Mouse (Mus musculus): Measurements from ENCODE around the gene Tubd1. TPM values are rescaled to one million over a fixed set of nuclear protein-coding genes. Genes with fewer than 3 reads are reported as not detected.
A peak's percentile ranks its signal among the peaks of the same experiment; 100 is the strongest.
"Not testable (repeated sequence)": the region's sequence is repeated elsewhere in the genome, so short reads cannot be mapped to it uniquely, and the experiment has no call there.

Tubd1 gene
- polyA plus RNA-seq, 1 experiment: 4.0 TPM

DNA sequence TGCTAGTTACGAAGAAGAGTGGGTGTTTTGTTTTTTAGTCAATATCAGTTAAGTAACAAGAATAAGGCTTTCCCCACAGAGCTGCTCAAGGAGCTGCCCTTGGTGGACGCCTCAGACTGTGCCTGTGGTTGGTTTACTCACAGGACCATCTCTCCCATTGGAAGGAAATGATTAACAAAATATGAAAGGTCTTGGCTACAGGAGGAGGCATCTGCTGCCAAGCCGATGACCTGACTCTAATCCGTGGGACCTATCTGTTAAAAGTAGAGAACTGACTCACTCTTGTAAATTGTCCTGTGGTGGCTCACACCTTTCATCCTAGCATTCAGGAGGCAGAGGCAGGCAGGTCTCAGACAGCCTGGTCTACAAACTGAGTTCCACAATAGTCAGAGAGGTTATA is 17.3 kb upstream of the Tubd1 start:
- TF ChIP-seq POLR2A (IDR thresholded peaks at IDR 0.05; ENCODE audit: borderline replicate concordance, extremely low read depth, low read depth, low read length) (no peak), CTCF (IDR thresholded peaks at IDR 0.05; ENCODE audit: insufficient read depth, low read length) (no peak)
- no peak overlapping the region for H3K4me3 ChIP-seq (replicated peaks; ENCODE audit: extremely low read depth, low read depth, low read length)
- H3K4me1 ChIP-seq (ENCODE audit: control insufficient read depth, insufficient read depth, low read length): peaks cover 2% of the 10 kb centered on the region

DNA sequence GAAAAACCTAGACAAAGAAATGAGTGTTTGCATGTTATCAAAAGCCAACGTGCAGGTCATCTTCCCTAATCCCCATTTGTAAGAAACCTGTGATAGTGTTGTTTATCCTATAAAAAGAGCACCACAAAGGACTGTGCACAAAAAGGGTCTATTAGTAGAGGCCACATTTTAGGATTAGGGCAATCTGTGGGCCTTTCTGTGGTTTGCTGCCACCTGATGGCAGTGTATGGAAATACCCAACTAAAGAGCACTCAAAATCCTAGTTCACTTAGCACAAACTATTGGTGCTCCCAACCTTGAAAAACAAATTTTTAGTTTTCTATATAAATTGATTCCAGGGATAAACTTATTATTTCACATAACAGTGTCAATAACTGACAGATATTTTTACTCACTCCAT is 12.0 kb upstream of the Tubd1 start:
- WGBS: 56% methylated on average over 1 of the region's 1 CpGs
- no peak overlapping the region for H3K4me3 ChIP-seq (replicated peaks; ENCODE audit: extremely low read depth, low read depth, low read length)
- DNase-seq: no peak
- peaks cover 2% of the 10 kb centered on the region for H3K4me1 ChIP-seq (ENCODE audit: control insufficient read depth, insufficient read depth, low read length)
- TF ChIP-seq CTCF (IDR thresholded peaks at IDR 0.05; ENCODE audit: insufficient read depth, low read length) (peak; percentile 40), POLR2A (IDR thresholded peaks at IDR 0.05; ENCODE audit: borderline replicate concordance, extremely low read depth, low read depth, low read length) (no peak)

More for the DNA sequence above, 17.3 kb upstream of the Tubd1 start:
- DNase-seq: no peak
- 86% methylated on average over 4 of the region's 4 CpGs for WGBS

DNA sequence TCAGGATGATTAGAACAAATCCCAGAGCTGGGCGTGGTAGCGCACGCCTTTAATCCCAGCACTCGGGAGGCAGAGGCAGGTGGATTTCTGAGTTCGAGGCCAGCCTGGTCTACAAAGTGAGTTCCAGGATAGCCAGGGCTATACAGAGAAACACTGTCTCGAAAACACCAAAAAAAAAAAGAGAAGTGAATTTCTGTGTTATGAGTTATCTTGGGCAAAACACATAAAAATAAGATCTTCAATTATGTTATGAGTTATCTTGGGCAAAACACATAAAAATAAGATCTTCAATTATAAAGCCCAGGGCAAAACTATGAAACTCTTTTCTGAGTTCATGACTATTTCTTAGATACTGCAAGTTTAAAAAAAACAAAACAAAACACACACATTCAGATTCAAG is 11.5 kb upstream of the Tubd1 start:
- WGBS: 89% methylated on average over 6 of the region's 6 CpGs
- H3K4me3 ChIP-seq (replicated peaks; ENCODE audit: extremely low read depth, low read depth, low read length); H3K4me1 ChIP-seq (ENCODE audit: control insufficient read depth, insufficient read depth, low read length); DNase-seq: not testable (repeated sequence)

DNA sequence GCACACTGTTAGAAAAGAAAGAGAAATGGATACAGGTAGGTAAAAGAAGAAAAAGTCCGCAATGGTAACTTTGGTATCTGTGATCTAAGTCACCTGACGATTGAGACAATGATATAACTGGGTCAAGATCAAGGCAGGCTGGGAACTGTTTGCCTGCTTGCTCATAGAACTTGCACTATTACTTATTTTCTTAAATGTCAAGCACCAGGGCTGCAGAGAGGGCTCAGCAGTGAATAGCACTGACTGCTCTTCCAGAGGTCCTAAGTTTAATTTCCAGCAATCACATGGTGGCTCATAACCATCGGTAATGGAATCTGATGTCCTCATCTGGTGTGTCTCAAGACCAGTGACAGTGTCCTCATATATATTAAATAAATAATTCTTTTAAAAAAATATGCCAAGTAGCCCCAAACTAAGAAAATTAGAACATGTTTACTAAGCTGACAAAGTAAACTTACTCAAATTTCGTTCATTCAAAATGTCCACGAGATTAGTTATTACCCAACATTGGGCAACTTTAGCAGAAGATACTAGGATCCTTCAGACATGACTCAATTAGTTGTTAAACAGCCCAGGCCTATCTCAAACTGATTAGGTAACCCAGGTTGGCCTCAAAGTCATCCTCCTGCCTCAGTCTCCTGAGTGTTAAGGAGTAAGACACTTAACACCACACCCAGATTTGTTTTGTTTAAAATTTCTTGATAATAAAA is 10.4 kb upstream of the Tubd1 start:
- no peak for DNase-seq
- H3K4me3 ChIP-seq (replicated peaks; ENCODE audit: extremely low read depth, low read depth, low read length): no peak overlapping the region
- no peak for TF ChIP-seq CTCF (IDR thresholded peaks at IDR 0.05; ENCODE audit: insufficient read depth, low read length)
- no peak for TF ChIP-seq POLR2A (IDR thresholded peaks at IDR 0.05; ENCODE audit: borderline replicate concordance, extremely low read depth, low read depth, low read length)
- WGBS: 79% methylated on average over 5 of the region's 5 CpGs
- H3K4me1 ChIP-seq (ENCODE audit: control insufficient read depth, insufficient read depth, low read length): peaks cover 2% of the 10 kb centered on the region

GRCm38 (mm10) chr11:86538786-86539185 is 6.0 kb upstream of the Tubd1 start:
- no peak for DNase-seq
- WGBS: 84% methylated on average over 4 of the region's 4 CpGs
- no peak overlapping the region for H3K4me3 ChIP-seq (replicated peaks; ENCODE audit: extremely low read depth, low read depth, low read length)
- no peaks in the 10 kb centered on the region; the same call in none of the 2 replicates for H3K4me1 ChIP-seq (ENCODE audit: control insufficient read depth, insufficient read depth, low read length)
- TF ChIP-seq CTCF (IDR thresholded peaks at IDR 0.05; ENCODE audit: insufficient read depth, low read length) (no peak), POLR2A (IDR thresholded peaks at IDR 0.05; ENCODE audit: borderline replicate concordance, extremely low read depth, low read depth, low read length) (no peak)

DNA sequence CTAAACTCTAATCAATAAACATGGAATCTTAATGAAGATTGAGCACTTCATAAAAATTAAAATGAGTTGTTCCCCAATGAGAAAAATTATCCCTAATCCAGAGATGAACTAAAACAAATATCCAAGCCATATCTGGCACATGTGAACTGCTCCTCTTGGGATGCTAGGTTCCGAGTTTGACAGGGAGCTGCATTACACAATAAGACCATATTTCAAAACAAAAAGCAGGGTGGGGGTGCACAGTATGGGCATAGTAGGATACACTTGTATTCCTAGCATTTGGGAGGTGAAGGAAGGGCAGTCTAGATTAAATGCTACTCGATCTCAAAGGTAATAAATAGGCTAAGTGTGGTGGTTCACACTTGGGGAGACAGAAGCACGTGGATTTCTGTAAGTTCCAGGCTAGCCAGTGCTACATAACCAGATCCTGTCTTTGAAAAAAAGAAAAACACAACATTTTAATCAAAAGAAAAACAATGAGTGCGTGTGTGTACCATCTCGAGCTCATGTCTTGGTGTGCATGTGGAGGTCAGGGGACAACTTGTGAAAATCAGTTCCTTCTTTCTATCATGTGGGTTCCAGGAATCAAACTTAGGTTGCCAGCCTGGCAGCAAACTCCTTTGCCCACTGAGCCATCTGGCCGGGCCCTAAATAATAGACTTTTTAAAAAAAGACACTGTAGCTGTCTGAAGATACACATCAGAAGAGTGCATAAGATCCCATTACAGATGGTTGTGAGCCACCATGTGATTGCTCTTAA is 4.9 kb upstream of the Tubd1 start:
- WGBS: 67% methylated on average over 6 of the region's 6 CpGs
- DNase-seq: no peak
- Histone ChIP-seq H3K4me1 (ENCODE audit: control insufficient read depth, insufficient read depth, low read length) (no peaks in the 10 kb centered on the region; the same call in none of the 2 replicates), H3K4me3 (replicated peaks; ENCODE audit: extremely low read depth, low read depth, low read length) (no peak overlapping the region)
- TF ChIP-seq POLR2A (IDR thresholded peaks at IDR 0.05; ENCODE audit: borderline replicate concordance, extremely low read depth, low read depth, low read length) (no peak), CTCF (IDR thresholded peaks at IDR 0.05; ENCODE audit: insufficient read depth, low read length) (no peak)

DNA sequence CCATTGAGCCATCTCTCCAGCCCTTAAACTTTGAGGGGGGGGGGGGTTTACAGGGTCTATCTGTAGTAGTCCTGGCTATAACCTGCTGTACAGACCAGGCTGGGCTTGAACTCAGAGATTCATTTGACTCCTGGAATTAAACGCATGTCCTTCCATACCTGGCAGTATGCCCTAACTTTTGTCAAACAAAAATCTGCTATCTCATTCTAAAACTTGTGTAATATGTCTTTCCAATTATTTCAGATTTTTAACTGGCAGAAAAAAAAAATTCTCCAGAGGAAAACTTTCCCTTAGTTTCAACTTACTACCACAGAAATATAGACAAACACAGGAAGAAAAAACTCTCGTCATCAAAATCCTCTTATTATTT is 4.3 kb upstream of the Tubd1 start:
- WGBS: 51% methylated on average over 2 of the region's 2 CpGs
- no peak for DNase-seq
- no peak for TF ChIP-seq CTCF (IDR thresholded peaks at IDR 0.05; ENCODE audit: insufficient read depth, low read length)
- no peak for TF ChIP-seq POLR2A (IDR thresholded peaks at IDR 0.05; ENCODE audit: borderline replicate concordance, extremely low read depth, low read depth, low read length)
- H3K4me1 ChIP-seq (ENCODE audit: control insufficient read depth, insufficient read depth, low read length): peaks cover under 1% of the 10 kb centered on the region
- no peak overlapping the region for H3K4me3 ChIP-seq (replicated peaks; ENCODE audit: extremely low read depth, low read depth, low read length)

DNA sequence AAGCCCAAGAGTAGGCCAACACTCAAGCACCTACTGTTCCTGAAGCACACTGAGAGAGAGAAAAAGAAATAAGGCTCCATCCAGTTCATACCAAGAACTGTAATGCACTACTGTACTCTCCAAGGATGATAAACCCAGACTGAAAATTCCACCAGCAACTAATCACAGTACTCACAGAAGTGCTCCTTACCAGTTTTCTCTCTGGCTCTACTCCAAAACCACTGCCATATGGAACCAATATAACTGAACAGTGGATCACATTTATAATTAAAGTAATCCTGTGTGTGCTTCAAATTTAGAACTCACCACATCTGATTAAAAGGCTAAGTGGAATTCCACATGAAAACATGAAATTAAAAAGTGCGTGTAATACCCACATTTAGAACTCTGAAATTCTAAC is 1.9 kb upstream of the Tubd1 start:
- TF ChIP-seq CTCF (IDR thresholded peaks at IDR 0.05; ENCODE audit: insufficient read depth, low read length) (no peak), POLR2A (IDR thresholded peaks at IDR 0.05; ENCODE audit: borderline replicate concordance, extremely low read depth, low read depth, low read length) (no peak)
- Histone ChIP-seq H3K4me1 (ENCODE audit: control insufficient read depth, insufficient read depth, low read length) (peaks cover 4% of the 10 kb centered on the region), H3K4me3 (replicated peaks; ENCODE audit: extremely low read depth, low read depth, low read length) (no peak overlapping the region)
- WGBS: 70% methylated on average over 1 of the region's 1 CpGs
- DNase-seq: no peak

DNA sequence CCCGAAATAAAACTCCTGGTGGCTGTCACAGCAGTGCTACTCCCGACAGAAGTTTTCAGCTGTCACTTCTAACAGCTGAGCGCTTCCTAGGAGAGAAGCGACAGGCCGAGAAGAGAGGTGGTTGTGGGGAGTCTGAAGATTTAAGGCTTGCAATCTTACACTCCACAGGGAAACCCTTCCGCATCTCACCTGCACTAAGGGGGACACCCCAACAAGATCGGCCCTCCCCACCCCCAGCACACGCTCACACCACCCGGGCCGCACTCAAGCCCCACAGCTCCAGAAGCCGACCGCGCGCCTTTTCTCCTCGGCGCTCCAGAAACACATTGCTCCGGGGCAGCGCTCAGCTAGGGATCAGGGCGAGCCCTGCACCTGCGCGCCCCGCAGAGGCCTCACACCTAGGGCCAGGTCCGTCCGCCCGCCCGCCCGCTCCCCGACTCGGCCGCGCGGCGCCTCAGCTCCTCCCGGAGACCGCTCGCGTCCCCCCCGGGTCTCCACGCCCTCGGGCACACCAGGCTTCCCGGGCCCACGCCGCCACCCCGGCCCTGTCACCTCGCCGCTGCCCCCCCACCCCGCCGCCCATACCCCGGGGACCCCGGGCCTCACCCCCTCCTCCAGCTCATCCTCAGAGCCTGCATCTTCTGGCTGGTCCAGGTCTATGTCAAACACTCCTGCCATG is 692 bp upstream of the Tubd1 start:
- Histone ChIP-seq H3K4me1 (ENCODE audit: control insufficient read depth, insufficient read depth, low read length) (peaks cover 4% of the 10 kb centered on the region), H3K4me3 (replicated peaks; ENCODE audit: extremely low read depth, low read depth, low read length) (peak overlapping the region; percentile 97)
- TF ChIP-seq POLR2A (IDR thresholded peaks at IDR 0.05; ENCODE audit: borderline replicate concordance, extremely low read depth, low read depth, low read length) (no peak), CTCF (IDR thresholded peaks at IDR 0.05; ENCODE audit: insufficient read depth, low read length) (no peak)
- DNase-seq: no peak
- WGBS: under 1% methylated on average over 50 of the region's 50 CpGs
